Mouse (Mus musculus): ENCODE data around the gene Dusp1.

DNA sequence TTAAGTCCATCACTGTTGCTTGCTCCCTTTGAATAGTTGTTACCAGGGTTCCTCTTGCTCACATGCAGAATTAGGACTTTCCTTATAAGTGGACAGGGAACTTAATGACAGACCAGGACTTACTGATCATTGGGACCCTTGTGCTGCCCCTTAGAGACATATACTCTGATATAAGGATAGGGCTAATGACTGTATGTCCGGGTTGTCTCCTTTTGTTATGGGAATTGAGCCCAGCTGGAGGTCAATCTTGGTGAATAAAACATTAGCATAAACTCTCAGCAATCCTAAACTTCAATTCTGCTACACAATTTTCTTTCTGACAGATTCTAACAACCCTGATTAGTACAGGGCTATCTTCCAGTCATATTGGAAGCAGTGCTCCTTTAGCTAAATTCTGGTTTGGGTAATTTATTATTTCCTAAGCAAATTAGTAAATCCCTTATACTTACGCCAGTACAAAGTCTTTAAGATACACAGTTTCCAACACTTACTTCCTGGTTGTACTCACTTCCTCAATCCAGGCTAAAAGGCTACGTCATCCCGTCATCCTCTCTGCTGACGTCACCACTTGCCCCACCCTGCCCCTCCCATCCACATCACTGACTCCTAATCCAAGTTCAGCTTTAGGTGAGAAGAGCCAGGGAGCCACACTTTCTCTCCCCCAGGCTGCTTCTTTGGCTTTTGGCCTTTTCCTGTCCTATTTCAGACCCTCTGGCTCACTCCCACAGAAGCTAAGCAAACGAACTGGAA is 24.0 kb downstream of the Dusp1 start:
- TF ChIP-seq CTCF (IDR thresholded peaks at IDR 0.05; ENCODE audit: control insufficient read depth, insufficient read depth, insufficient replicate concordance, low read depth, low read length) (no peak), POLR2A (IDR thresholded peaks at IDR 0.05; ENCODE audit: control insufficient read depth, low read depth, low read length) (no peak)
